Mouse (Mus musculus) retina, postnatal 1 day (tissue): ENCODE results near the gene Mettl18.
"Not testable (repeated sequence)": the region's sequence is repeated elsewhere in the genome, so short reads cannot be mapped to it uniquely, and the experiment has no call there.

Experiments used
- DNase-seq: peaks from one replicate; pipeline ENCODE4 v3.0.0-alpha.2; 2012

Mettl18 gene

DNA sequence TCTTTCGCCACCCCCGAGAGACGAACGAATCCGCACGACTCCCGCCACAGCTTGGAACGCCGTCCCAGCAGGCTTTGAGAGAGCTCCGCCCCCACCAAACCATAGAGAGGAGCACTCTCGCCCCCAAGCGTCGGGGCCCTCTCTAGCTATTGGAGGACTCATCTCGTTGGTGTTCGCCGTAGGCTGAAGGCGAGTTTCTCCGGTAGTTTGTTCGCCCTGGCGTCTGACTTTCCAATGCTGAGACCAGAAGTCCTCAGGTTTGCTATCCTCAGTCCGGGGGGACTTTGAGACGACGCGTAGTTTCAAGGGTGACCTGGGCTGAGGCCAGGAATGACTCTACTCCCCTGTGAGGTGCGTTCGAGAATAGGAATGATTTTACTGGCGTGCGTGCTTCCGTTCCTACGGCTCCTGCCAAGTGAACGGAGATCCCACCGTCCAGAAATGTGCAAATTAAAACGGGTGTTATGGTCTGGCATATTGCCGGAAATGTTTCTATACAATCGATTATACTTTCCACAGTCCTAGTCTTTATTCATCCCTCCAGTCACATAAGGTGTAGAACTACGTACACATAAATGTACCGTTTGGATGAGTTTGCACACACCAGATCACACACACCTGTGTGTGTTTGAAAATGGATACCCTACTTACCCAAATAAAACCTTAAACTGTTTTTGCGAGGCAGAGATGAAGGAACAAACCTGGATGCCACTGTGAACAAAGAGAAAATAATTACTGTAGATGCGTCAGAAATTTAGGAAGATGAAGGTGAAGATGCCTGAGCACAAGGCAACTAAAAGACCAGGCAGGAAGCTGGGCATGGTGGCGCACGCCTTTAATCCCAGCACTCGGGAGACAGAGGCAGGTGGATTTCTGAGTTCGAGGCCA, at the start of gene Mettl18, which contains the start of gene BC055324:
Gene Mettl18 (plus strand): TSS at position 169 of the 888 bp plus-strand sequence.
Gene BC055324 (minus strand): TSS at position 76 of the 888 bp plus-strand sequence.
- DNase-seq, result peak; percentile 97

DNA sequence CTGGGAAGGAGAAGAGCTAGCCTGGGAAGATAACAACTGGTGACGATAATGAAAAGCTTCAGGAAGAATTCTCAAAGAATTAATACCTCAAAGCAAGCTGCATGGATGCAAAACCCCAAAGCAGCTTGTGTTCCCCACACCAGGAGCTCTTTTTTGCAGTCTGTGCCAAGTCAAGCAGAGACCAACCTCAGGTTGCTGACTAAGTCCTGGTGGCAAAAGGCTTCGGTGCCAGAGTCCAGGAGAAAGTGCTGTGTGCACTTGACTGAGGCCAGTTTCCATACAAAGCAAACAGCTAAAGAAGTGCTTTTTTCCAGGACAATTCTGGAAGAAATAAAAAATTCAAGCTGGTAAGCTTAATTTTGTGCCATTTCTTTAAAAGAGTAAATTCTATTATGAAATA, 41.3 kb upstream of the Mettl18 start:
- DNase-seq, result no peak

DNA sequence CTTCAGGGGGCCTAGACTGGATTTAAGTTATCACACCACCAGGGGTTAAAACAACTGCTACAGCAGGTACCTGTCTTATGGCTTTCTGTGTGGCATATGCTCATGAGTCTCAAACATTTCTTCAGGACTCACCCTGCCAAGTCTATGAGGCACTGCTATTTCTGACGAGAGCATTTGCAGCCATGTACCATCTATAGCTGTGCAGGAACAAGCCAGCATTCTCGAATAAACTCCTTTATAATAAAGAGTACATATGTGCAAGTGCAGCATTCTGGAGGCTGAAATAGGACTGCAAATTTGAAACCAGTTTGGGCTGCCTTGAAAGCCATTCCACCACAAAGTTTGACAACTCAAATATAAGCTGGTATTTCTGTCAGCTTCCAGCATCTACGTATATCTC, 36.7 kb upstream of the Mettl18 start:
- DNase-seq, result no peak

DNA sequence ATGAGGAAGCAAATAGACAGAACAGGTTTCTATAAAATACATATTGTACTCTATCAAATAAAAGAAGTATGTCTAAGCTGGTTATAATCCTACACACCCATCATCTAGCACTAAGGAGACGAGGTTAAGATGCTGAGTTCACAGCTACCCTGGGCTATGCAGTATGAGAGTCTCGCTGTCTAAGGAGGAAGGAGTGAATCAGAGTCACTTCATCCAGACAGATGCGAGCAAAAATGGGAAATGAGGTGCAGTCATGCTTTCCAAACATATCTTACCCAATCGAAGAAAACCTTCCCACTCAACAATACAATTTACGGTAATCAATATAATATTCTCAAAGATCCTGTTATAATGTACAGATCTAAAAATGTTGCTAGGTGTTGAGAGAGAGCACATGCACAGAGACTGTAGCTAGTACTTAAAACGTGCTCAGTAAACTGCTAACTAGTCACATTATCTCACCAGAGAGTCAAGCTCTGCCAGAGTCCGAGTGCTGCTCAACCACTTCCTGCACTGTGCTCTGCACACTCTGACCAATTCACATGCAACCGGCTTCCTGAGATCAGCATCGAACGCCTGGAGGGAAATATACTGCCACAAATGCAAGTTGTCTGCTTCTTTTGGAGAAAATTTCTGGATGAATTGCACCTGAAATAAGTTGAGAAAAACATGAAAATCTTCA, 30.5 kb upstream of the Mettl18 start:
- DNase-seq, result no peak

- DNase-seq, result no peak
Observed at GRCm38 (mm10) chr1:163974471-163974870, 20.2 kb upstream of the Mettl18 start.

DNA sequence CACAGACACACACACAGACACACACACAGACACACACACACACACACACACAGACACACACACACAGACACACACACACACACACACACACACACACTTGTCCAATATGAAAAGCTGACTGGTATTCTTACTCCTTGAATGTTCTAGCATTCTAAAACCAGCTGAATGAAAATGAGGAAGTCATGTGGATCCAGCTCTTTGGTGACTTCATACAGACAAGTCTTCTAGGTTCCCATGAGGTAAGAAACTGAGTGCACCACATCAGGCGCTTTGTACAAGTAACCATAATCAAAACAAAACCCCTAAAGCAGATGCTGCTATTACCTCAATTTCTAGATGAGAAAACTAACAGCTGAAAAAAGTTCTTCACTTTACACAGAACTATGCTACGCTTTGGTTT, 19.6 kb upstream of the Mettl18 start:
- DNase-seq, result no peak

GRCm38 (mm10) chr1:163976515-163976914, 18.2 kb upstream of the Mettl18 start:
- DNase-seq, result no peak

GRCm38 (mm10) chr1:163992371-163992770, 2.3 kb upstream of the Mettl18 start:
- no peak for DNase-seq

- DNase-seq, result no peak
Observed at GRCm38 (mm10) chr1:163994173-163994720, 442 bp upstream of the Mettl18 start.

GRCm38 (mm10) chr1:163995609-163995913, 872 bp downstream of the Mettl18 start:
- no peak for DNase-seq

GRCm38 (mm10) chr1:164001831-164002452, 7.3 kb downstream of the Mettl18 start:
- no peak for DNase-seq

DNA sequence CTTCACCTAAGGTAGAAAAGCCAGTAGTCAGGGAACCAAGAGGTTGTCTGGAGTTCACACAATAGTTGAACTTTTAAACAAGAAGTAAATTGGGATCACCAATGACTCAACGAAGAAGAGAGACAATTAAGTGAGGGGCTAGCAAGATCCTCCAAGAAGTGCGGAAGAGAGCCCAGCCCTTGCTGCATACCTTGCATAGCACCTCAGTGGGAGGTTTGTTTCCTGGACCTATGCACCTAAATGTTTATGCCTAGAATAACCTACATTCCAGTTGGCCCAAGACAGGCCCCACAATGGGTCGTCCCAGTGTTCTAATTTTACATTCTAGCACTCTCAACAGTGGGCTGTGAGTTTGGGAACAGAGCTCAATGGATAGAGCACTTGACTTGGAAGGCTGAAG, 9.6 kb downstream of the Mettl18 start:
- DNase-seq, result no peak

- DNase-seq, result peak; percentile 40
Observed at GRCm38 (mm10) chr1:164009235-164009634, 14.5 kb downstream of the Mettl18 start.

DNA sequence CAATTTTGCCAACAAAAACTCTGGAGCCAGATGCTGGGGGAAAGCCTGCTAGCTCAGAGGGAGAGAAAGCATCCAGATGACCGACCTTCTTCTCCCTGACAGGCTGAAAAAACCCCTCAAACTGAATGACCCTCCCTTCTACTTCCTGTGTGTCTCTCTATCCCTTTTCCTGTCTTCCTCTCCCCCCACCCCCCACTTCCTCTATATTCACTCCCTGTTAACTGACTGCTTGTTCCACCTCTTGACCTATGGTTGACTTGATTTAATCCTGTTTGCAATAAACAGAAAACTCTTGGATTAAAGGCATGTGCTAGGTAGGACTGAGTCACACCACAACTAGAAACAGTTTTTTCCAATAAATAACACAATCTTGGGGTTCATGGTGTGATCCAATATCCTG, 19.9 kb downstream of the Mettl18 start:
- DNase-seq, result no peak

DNA sequence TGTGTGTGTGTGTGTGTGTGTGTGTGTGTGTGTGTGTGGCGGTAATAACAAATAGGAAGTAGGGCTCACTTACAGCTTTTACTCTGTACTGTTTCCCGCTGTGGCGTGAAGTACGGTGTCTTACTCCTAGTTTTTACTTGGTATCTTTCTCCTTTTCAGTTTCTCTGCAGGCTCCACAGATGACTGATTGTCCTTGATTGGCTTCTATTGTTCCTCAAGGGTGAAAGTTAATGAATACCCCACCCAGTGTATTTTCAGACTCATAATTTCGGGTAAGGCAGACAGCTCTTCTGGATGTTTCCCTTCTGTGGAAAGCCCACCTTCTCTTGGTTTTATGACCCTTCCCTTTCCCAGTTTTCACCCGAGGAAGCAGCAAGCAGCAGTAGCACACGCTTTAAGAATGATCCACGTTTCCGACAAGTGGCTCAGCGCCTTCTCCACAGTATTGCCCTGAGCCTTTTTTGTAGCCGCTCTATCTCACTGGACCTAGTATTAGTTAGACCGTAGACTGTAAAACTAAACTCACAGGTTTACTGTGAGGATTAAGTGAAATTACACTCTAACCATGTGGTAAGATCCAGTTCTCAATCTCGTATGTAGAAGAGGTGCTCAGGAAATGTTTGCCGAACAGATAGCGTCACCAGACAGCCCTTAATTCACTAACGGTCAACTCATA, 23.7 kb downstream of the Mettl18 start:
- no peak for DNase-seq

- no peak for DNase-seq
Observed at GRCm38 (mm10) chr1:164019789-164020188, 25.1 kb downstream of the Mettl18 start.

DNA sequence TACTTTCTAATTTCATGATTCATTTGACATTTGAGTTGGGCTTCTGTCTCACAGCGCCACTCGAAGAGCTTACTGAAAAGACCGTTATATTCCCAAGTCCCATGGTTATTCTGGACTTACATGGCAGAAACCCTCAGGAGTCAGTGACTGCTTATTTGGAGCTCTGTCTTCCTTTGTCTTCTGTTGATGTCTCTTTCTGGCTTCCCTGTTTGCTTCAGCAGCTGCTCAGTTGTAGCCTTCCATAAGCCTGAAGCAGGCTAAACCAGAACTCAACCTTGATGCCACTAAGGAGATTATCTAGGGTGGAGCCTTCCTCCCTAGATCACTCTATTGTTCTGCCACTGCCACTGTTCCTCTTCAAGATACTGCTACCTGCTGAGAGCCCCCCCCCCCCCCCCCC, 26.1 kb downstream of the Mettl18 start:
- DNase-seq, result not testable (repeated sequence)

DNA sequence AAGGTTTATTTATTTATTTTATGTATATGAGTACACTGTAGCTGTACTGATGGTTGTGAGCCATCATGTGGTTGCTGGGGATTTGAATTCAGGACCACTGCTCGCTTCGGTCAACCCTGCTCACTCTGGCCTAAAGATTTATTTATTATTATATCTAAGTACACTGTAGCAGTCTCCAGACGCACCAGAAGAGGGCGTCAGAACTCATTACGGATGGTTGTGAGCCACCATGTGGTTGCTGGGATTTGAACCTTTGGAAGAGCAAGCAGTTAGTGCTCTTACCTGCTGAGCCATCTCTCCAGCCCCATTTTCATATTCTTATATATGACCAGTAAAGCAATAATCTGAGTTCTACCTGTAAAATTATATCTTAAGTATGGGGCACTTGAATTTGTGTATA, 27.4 kb downstream of the Mettl18 start:
- DNase-seq, result not testable (repeated sequence)

GRCm38 (mm10) chr1:164025685-164026084, 31.0 kb downstream of the Mettl18 start:
- DNase-seq, result no peak

GRCm38 (mm10) chr1:164027416-164027815, 32.7 kb downstream of the Mettl18 start:
- DNase-seq, result peak; percentile 25

DNA sequence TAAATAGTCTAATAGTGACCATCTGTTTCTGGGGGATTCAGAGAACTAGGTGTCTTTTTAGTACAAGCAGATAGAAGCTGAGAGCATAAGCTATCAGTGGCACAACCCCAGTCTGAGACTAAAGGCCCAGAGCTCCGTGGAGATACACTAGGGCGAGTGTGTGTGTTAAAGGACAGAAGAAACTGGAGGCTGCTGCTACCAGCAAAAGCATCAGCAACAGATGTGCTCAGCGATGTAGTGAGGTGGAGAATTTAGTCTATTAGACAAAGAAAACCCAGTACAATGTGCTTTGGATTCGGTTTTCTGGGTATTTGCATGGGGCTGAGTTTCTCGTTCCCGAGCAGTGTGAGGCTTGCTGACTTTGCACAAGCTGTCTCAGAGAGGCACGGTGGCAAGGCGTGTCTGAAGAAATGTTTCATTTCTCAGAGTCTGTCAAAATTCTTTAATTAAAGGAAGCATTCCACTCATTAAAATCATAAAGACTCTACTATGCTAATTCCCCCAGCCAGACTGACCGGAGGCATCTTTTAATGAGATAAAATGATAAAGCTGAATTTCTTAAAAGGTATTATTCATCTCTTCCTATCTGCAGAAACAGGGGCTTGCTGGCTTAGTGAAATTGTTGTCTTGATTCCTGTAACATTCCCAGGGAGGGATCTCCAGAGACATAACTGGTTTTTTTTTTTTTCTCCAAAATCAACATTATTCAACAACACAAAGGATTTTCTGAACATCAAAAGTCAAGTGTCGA, 45.9 kb downstream of the Mettl18 start:
- DNase-seq, result no peak

DNA sequence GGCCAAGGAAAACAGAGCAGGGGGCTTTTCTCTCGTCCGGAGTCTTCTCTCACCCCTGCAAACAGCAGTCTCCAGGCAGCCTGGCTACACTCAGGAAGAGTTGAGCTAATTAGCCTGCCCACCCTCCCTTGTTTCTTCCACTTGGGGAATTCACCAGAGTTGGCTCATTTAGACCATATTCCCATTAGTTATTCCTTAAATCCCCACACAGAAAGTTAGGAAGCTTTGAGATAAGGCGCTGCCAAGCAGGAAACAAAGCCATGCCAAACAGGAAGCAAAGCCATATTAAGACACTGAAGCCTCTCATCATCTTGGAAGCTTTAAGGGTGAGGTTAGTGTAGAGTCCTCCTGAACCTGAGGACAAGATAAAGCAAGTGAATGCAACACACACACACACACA, 48.9 kb downstream of the Mettl18 start:
- DNase-seq, result no peak
